Mouse (Mus musculus): Measurements from ENCODE around the gene Dnah17. TPM values are rescaled to one million over a fixed set of nuclear protein-coding genes. Genes with fewer than 3 reads are reported as not detected.

Dnah17 gene
- polyA plus RNA-seq, 1 experiment from 2014 or later: 0.11 TPM

DNA sequence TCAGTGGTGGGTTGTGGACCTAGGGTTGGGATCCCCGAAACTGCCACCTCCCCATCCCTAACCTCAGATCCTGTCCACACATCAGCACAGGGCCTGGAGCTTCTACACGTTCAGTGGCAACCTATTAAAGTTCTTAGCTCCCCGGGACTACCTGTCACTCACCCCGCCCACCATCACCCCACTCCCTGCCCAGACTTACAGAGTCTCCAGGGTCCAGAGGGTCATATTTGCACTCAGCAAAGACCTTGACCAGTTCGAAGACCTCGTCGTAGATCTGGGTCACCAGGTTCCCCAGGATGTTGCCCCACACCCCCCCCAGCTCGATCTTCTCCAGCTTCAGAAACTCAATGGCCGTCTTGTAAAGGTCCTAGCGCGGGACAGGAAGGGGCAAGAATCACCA, 8.8 kb downstream of the Dnah17 start:
- peak overlapping the region; percentile 28; the same call in 1 of the 2 replicates for H3K4me2 ChIP-seq (ENCODE audit: low read depth, low read length)
- H3K4me3 ChIP-seq (ENCODE audit: low read depth, low read length): no peak overlapping the region
- H3K27ac ChIP-seq (ENCODE audit: low read depth): no peak overlapping the region
- WGBS (ENCODE audit: insufficient replicate concordance): 55% methylated on average over 11 of the region's 11 CpGs
- peaks cover 10% of the 10 kb centered on the region for H3K4me1 ChIP-seq (ENCODE audit: insufficient read depth)
- H3K36me3 ChIP-seq (replicated peaks; ENCODE audit: insufficient read depth, low read length): no peaks in the 10 kb centered on the region
- no peak overlapping the region for H3K9ac ChIP-seq (replicated peaks)
- TF ChIP-seq EP300 (IDR thresholded peaks at IDR 0.05; ENCODE audit: low read depth) (no peak), CTCF (IDR thresholded peaks at IDR 0.05; ENCODE audit: low read depth) (no peak)
- ATAC-seq: peak; percentile 75
- H3K9me3 ChIP-seq (ENCODE audit: low read length): no peaks in the 10 kb centered on the region
- H3K27me3 ChIP-seq (ENCODE audit: insufficient read depth, low read length): no peaks in the 10 kb centered on the region
- DNase-seq: no peak

DNA sequence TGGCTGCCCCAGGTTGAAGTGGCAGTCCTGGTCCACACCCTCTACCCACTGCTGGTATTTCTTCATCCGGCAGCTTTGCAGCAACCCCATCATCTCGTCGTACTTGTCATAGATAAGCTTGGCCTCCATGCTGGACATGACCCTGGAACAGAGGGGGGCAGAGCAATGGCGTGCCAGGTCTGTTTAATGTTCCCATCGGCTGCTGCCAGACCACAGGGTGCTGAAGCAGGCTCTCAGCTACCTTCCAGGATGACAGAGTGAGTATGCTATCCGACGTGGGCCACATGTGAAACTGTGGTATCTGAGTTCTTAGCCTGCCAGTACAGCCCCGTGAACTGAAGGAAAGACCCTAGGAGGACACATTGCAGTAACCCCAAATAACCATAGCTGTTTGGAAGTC, 11.7 kb downstream of the Dnah17 start:
- 69% methylated on average over 8 of the region's 8 CpGs for WGBS (ENCODE audit: insufficient replicate concordance)
- Histone ChIP-seq H3K4me1 (ENCODE audit: insufficient read depth) (peaks cover 13% of the 10 kb centered on the region), H3K27me3 (ENCODE audit: insufficient read depth, low read length) (no peaks in the 10 kb centered on the region), H3K27ac (ENCODE audit: low read depth) (no peak overlapping the region), H3K9ac (replicated peaks) (no peak overlapping the region), H3K4me2 (ENCODE audit: low read depth, low read length) (no peak overlapping the region), H3K9me3 (ENCODE audit: low read length) (no peaks in the 10 kb centered on the region), H3K4me3 (ENCODE audit: low read depth, low read length) (no peak overlapping the region), H3K36me3 (replicated peaks; ENCODE audit: insufficient read depth, low read length) (no peaks in the 10 kb centered on the region)
- DNase-seq: no peak
- no peak for TF ChIP-seq CTCF (IDR thresholded peaks at IDR 0.05; ENCODE audit: low read depth)
- no peak for ATAC-seq

DNA sequence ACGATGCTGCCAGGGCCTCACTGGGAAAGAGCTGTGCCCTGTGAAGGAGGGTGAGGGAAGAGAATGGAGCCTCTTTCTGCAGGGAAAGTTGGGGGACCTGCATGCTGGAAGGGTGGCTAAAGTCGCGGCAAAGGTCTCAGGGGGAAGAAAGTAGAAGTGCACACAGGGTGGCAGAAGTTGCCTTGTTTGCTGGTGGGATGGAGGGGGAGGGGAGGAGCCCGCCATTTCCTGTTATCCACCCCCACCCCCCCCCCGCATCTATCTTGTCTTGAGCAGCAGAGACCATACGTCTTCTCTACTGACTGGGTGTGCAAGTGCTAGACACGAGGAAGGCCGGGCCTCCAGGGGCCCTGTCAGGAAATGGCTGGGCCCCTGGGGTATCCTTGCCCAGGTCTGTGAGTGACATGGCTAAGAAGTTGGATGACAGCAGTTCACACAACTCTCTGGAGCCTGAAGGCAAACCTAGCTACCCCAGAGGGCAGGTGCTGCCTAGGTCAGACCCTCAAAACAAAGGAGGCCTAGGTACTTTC, 15.8 kb downstream of the Dnah17 start:
- Histone ChIP-seq H3K9me3 (ENCODE audit: low read length) (no peaks in the 10 kb centered on the region), H3K4me2 (ENCODE audit: low read depth, low read length) (no peak overlapping the region), H3K27me3 (ENCODE audit: insufficient read depth, low read length) (no peaks in the 10 kb centered on the region), H3K9ac (replicated peaks) (no peak overlapping the region), H3K27ac (ENCODE audit: low read depth) (no peak overlapping the region), H3K4me1 (ENCODE audit: insufficient read depth) (peaks cover 3% of the 10 kb centered on the region), H3K36me3 (replicated peaks; ENCODE audit: insufficient read depth, low read length) (no peaks in the 10 kb centered on the region), H3K4me3 (ENCODE audit: low read depth, low read length) (no peak overlapping the region)
- ATAC-seq (no peak; the same call in 1 of the 2 replicates), DNase-seq (no peak)
- WGBS (ENCODE audit: insufficient replicate concordance): 34% methylated on average over 8 of the region's 8 CpGs
- TF ChIP-seq EP300 (IDR thresholded peaks at IDR 0.05; ENCODE audit: low read depth) (no peak), CTCF (IDR thresholded peaks at IDR 0.05; ENCODE audit: low read depth) (no peak)

DNA sequence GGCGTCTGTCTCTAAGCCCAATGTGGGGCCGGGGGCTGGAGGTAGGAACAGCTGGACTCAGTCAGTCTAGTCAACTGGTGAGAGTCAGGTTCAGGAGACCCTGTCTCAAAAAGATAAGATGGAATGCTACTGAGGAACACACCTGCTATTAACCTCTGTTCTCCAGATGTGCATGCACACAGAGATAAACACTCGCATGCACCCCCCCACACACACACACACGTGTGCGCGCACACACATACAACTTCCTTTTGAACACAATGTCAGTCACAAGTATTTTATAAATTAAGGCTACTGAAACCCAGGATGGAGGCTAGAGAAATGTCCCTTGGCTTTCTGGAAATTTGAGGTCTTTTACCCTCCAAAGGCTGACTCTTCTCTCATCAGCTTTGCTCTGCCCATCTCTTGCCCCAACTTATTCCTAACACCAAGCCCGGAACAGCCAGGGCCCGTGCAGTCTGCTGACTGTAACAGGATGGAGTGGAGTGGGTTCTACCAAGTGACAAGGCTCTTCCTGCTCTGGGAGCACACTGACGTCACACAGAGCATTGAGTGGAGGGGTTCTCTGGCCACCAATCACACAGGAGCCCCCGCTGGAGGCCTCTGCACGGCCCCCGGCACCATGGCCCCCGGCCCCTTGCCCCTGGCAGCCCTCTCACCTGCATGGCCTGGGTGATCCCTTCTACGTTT, 16.8 kb downstream of the Dnah17 start:
- no peak for TF ChIP-seq CTCF (IDR thresholded peaks at IDR 0.05; ENCODE audit: low read depth)
- no peak for TF ChIP-seq EP300 (IDR thresholded peaks at IDR 0.05; ENCODE audit: low read depth)
- Histone ChIP-seq H3K9ac (replicated peaks) (no peak overlapping the region), H3K9me3 (ENCODE audit: low read length) (no peaks in the 10 kb centered on the region), H3K4me3 (ENCODE audit: low read depth, low read length) (no peak overlapping the region), H3K4me2 (ENCODE audit: low read depth, low read length) (no peak overlapping the region), H3K27ac (ENCODE audit: low read depth) (no peak overlapping the region), H3K36me3 (replicated peaks; ENCODE audit: insufficient read depth, low read length) (no peaks in the 10 kb centered on the region), H3K4me1 (ENCODE audit: insufficient read depth) (peaks cover 3% of the 10 kb centered on the region; the same call in 1 of the 2 replicates), H3K27me3 (ENCODE audit: insufficient read depth, low read length) (no peaks in the 10 kb centered on the region)
- DNase-seq (no peak), ATAC-seq (no peak)
- 56% methylated on average over 14 of the region's 14 CpGs for WGBS (ENCODE audit: insufficient replicate concordance)

DNA sequence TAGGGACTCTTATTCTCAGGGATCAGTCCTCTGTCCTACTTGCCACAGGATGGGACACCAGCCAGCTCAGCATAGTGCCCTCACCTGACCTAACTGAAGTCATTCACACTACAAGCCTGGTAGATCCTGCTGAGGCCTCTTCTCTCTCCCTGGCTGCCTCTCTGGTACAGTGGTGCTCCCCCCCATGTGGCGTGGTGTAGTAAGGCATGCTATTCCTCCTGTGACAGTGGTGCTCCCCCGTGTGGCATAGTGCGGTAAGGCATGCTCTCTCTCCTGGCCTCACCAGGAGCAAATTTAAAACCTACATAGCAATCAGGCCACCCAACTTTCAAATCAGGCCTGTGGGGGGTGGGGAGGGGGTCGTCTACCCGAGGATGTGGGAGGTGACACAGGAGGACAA, 26.4 kb downstream of the Dnah17 start:
- Histone ChIP-seq H3K27ac (ENCODE audit: low read depth) (no peak overlapping the region), H3K27me3 (ENCODE audit: insufficient read depth, low read length) (no peaks in the 10 kb centered on the region), H3K36me3 (replicated peaks; ENCODE audit: insufficient read depth, low read length) (no peaks in the 10 kb centered on the region), H3K4me1 (ENCODE audit: insufficient read depth) (no peaks in the 10 kb centered on the region), H3K4me2 (ENCODE audit: low read depth, low read length) (no peak overlapping the region), H3K9me3 (ENCODE audit: low read length) (no peaks in the 10 kb centered on the region), H3K4me3 (ENCODE audit: low read depth, low read length) (no peak overlapping the region), H3K9ac (replicated peaks) (no peak overlapping the region)
- WGBS (ENCODE audit: insufficient replicate concordance): 5% methylated on average over 5 of the region's 5 CpGs
- peak; percentile 91 for DNase-seq
- TF ChIP-seq CTCF (IDR thresholded peaks at IDR 0.05; ENCODE audit: low read depth) (peak; percentile 99), EP300 (IDR thresholded peaks at IDR 0.05; ENCODE audit: low read depth) (no peak)
- peak; percentile 74 for ATAC-seq

DNA sequence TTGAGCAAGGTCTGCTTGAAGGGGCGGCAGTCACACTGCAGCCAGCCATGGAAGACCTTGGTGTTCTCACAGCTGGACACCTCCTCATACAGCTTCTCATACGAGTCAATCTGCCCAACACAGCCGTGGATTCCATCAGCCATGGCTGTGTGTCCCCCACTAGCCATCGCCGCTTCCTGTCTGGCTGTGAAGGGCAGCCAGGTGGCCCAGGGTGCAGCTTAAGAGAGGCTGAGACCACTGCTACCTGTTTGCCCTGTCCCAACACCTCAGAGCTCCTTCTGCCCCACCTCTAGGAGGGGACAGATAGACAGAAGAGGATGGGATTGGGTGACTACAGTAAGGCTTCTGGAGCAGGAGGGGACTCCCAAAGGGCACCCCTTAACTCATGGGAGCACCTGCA, 27.1 kb downstream of the Dnah17 start:
- H3K27ac ChIP-seq (ENCODE audit: low read depth): no peak overlapping the region
- no peaks in the 10 kb centered on the region for H3K9me3 ChIP-seq (ENCODE audit: low read length)
- no peaks in the 10 kb centered on the region for H3K27me3 ChIP-seq (ENCODE audit: insufficient read depth, low read length)
- H3K9ac ChIP-seq (replicated peaks): no peak overlapping the region
- no peak for DNase-seq
- ATAC-seq: no peak
- no peaks in the 10 kb centered on the region for H3K4me1 ChIP-seq (ENCODE audit: insufficient read depth)
- TF ChIP-seq EP300 (IDR thresholded peaks at IDR 0.05; ENCODE audit: low read depth) (no peak), CTCF (IDR thresholded peaks at IDR 0.05; ENCODE audit: low read depth) (no peak)
- no peak overlapping the region for H3K4me2 ChIP-seq (ENCODE audit: low read depth, low read length)
- no peak overlapping the region for H3K4me3 ChIP-seq (ENCODE audit: low read depth, low read length)
- H3K36me3 ChIP-seq (replicated peaks; ENCODE audit: insufficient read depth, low read length): no peaks in the 10 kb centered on the region
- WGBS (ENCODE audit: insufficient replicate concordance): 87% methylated on average over 5 of the region's 5 CpGs

Measured in liver, postnatal 0 days (tissue).